Comparison of ENCODE assay signal across 26 mouse cellular contexts in the genomic region with DNA sequence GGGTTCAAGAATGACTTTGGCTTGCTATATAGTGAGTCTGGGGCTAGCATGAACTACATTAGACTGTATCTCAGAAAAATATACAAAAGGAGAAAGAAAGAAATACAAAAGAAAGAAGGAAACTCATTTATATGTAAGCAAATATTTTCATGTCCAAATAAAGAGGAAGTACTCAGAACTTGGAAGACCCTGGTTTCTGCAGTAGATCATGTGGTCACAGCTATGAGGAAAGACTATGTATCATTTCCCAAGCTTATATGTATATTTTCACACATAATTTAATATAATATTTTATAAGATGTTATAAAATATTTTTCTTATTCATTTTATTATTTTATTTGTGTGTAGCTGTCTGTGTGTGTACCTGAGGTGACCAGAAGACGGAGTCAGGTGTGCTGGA.
"Had no signal": no experiment of that assay in that cellular context is flagged by ENCODE, and none has a peak within 500 bp of the region (broad histone marks: within the 10 kb centered on the region; RNA-seq: fewer than 3 reads in every experiment).

No protein-coding gene starts in this region.

- DNase-seq: gastrocnemius, postnatal 10 days; heart, adult 11 months; heart, adult 2 months; heart, postnatal 4 days; kidney, adult 18-20 months; kidney, adult 9 months; kidney, postnatal 14 days; kidney, postnatal 36 days; layer of hippocampus, adult 9-11 months; layer of hippocampus, postnatal 36 days; left cerebral cortex, postnatal 4 days had no signal

- H3K4me3 ChIP-seq: heart, adult 2 months; heart, embryonic 13.5 days; heart, embryonic 15.5 days; hindbrain, embryonic 10.5 days; hindbrain, embryonic 12.5 days; intestine, embryonic 15.5 days; kidney, embryonic 15.5 days; limb, embryonic 13.5 days; limb, embryonic 15.5 days; liver, embryonic 12.5 days had no signal

- H3K27ac ChIP-seq: heart, adult 2 months; heart, embryonic 13.5 days; heart, embryonic 15.5 days; hindbrain, embryonic 10.5 days; hindbrain, embryonic 12.5 days; hindbrain, embryonic 14.5 days; intestine, embryonic 15.5 days; kidney, embryonic 15.5 days; kidney, postnatal 0 days; limb, embryonic 13.5 days; limb, embryonic 15.5 days; liver, embryonic 12.5 days; liver, embryonic 14.5 days had no signal

- H3K4me1 ChIP-seq: heart, embryonic 13.5 days; heart, embryonic 15.5 days; hindbrain, embryonic 10.5 days; hindbrain, embryonic 12.5 days; intestine, embryonic 15.5 days; kidney, embryonic 15.5 days; limb, embryonic 13.5 days; limb, embryonic 15.5 days; liver, embryonic 12.5 days had no signal

- H3K9me3 ChIP-seq: heart, embryonic 13.5 days; heart, embryonic 15.5 days; hindbrain, embryonic 10.5 days; hindbrain, embryonic 12.5 days; intestine, embryonic 15.5 days; kidney, embryonic 15.5 days; limb, embryonic 13.5 days; limb, embryonic 15.5 days; liver, embryonic 12.5 days had no signal

- H3K27me3 ChIP-seq: heart, embryonic 13.5 days; heart, embryonic 15.5 days; hindbrain, embryonic 12.5 days; intestine, embryonic 15.5 days; kidney, embryonic 15.5 days; limb, embryonic 13.5 days; limb, embryonic 15.5 days; liver, embryonic 12.5 days had no signal

- ATAC-seq: hindbrain, embryonic 16.5 days; inflammation-experienced regulatory T-cells, adult 6 months; intestine, embryonic 15.5 days; intestine, postnatal 0 days; liver, embryonic 12.5 days had no signal

- H3K9ac ChIP-seq: heart, embryonic 13.5 days; heart, embryonic 15.5 days; hindbrain, embryonic 12.5 days; hindbrain, embryonic 14.5 days; intestine, embryonic 15.5 days; kidney, embryonic 15.5 days; limb, embryonic 13.5 days; limb, embryonic 15.5 days; liver, embryonic 12.5 days; liver, embryonic 14.5 days had no signal

- H3K36me3 ChIP-seq: heart, embryonic 13.5 days; heart, embryonic 15.5 days; hindbrain, embryonic 10.5 days; hindbrain, embryonic 12.5 days; intestine, embryonic 15.5 days; kidney, embryonic 15.5 days; limb, embryonic 13.5 days; limb, embryonic 15.5 days; liver, embryonic 12.5 days had no signal
